Mouse (Mus musculus): ENCODE measurements around the gene Plch2.

DNA sequence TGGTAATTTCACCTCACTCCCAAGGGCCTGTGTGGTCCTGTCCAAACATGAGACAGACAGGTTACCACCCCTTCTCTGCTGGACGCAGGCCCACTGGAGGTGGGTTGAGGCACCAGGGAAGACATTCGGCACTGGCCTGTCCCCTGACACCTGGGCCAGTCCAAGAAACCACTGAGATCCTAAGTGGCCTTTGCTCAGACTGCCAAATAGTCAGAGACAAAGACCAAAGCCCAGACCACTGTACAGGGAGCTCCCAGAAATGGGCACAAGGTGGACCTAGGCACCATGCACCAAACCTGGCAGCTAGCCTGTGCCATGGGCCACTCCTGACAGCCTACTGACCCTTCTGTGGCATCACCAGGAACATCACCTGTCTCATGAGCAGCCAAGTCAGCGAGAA, 47.4 kb downstream of the Plch2 start:
- TF ChIP-seq CTCF (IDR thresholded peaks at IDR 0.05; ENCODE audit: low read depth, low read length) (no peak), EP300 (IDR thresholded peaks at IDR 0.05; ENCODE audit: insufficient read depth, low read depth, low read length) (no peak), POLR2A (IDR thresholded peaks at IDR 0.05; ENCODE audit: insufficient read depth, low read length) (no peak)
